Mouse (Mus musculus): Measurements from ENCODE around the gene Uevld. TPM values are rescaled to one million over a fixed set of nuclear protein-coding genes. Genes with fewer than 3 reads are reported as not detected.
A peak's percentile ranks its signal among the peaks of the same experiment; 100 is the strongest.
"Not testable (repeated sequence)": the region's sequence is repeated elsewhere in the genome, so short reads cannot be mapped to it uniquely, and the experiment has no call there.

The Uevld gene
- total RNA-seq, 2 experiments from 2014 or later = 9.4 to 10.6 TPM

DNA sequence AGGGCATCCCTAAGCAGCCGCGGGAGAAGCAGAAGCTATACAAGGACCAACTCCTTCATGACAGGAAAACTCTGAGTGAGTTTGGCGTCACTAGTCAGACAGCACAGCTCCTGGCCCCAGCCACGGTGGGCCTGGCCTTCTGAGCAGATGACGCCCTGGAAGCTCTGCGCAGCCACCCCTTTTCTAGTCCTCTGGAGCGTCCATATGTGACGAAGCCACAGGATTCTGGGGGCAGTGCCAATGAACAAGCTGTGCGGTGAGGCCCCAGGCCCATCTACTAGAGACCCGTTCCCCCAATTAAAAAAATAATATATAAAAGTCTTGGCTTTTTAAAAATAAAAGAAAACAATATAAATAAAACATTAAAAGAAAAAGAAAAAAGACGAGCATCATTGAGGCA, 17.1 kb upstream of the Uevld start:
- no peak for DNase-seq
- intact Hi-C loops (cut with DNase I) = no loop called here

DNA sequence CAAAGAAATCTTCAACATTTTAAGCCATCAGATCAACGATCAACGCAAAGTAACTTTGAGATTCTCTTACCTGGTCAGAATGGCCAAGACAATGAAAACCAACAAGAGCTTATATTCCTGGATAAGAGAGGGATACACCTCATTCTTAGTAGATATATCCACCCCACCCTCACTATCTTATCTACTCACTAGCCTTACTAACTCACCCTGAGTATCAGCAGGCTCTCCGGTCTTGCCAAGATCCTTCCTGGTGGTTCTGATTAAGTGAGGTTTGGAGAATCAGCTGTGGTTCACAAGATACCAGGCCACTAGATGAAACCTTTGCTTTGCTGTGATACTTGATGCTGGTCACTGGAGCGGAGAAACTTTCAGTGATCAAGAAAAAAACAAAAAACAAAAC, 16.3 kb upstream of the Uevld start:
- intact Hi-C loops (cut with DNase I) = no loop called here

DNA sequence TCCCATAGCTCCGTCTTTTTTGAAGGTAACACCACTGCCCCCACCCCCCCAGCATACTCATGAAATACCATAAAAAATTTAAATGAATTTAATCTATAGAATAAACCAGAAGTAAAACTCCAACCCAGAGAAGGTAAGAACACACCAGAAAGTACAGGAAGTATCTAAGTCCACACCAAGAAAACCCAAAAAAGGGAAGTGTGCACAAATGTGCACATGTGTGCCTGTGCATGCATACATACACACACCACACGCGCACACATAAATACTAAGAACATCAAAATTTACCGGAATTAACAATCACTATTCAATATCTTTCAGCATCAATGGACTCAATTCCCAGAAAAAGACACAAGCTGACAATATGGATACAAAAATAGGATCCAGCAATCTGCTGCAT, 11.6 kb upstream of the Uevld start:
- intact Hi-C loops (cut with DNase I) = no loop called here

More for the DNA sequence above, 16.3 kb upstream of the Uevld start:
- no peak for DNase-seq

DNA sequence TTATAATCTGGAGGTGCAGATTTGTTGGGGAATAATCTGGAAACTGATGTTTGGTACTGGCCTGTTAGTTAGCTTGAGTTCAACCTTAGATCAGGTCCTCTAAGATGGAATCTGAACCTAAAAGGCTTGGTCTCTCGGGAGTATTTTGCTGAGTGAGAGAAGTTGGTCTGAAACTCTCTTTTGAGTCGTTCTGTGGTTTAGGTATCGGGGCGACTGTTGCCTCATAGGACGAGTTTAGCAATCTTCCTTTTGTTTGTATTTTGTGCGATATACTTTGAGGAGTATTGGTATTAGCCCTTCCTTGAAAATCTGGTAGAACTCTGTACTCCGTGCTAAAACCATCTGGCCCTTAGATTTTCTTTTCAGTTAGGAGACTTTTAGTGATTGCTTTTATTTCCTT, 5.7 kb upstream of the Uevld start:
- DNase-seq = no peak
- intact Hi-C loops (cut with DNase I) = no loop called here

More for the DNA sequence above, 11.6 kb upstream of the Uevld start:
- no peak for DNase-seq

DNA sequence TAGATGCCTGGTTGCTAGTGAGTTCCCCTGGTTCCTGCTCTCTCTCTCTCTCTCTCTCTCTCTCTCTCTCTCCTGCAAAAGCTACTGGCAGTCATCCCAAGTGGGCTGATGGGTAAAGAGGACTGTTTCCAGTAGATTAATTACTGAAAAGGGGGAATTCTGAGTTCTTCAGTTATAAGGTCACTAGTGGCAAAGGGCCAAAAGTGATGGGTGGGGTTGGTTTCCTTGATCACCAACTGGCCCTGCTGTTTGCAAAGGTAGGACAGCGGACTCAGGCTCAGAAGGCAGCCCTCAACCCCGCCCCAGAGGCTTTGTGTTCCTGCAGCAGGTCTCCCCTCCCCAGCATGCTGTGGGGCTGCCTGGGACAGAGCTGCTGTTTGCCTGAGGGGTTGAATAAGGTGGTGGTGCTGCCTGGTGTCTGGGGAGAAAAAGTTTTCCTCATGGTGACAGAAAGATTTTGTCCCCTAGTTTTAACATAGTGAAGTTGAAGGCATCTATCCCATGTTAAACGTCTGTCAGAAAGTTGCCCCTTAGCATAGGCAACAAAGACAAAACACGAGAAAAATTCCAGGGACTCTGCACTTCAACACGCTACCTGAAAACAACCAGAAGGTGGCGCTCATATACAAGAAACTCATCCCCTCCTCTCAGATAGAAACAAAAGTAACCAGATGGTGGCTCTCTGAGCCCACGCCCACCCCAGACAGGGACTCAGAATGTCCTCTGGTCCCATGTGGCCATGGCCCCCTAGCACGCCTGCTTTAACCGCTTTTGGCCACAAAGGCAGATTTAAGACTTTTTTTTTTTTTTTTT, 4.7 kb upstream of the Uevld start:
- DNase-seq = peak; percentile 65 to 70
- intact Hi-C loops (cut with DNase I) = loop anchor here (1.0 kb wide), 3 partner anchors 52 to 188 kb away; no protein-coding TSS in a partner anchor

DNA sequence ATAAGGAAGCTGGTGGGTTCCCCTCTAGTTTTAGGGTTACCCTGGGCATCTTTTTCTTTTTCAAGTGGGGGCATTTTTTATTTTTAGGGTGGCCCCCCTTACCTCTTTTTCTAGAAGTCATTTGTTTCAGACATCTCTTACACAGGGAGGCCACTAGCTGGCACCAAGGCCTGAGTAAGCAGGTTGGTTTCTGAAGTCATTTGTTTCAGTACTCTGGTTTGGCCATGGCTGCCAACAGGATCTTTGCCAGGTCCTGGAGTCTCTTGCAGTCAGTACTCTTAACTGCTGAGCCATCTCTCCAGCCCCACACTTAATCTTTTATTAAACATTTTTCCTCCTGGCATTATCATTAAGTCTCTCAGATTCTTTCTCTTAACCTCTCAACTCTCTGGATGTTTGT, 3.8 kb upstream of the Uevld start:
- DNase-seq = no peak

DNA sequence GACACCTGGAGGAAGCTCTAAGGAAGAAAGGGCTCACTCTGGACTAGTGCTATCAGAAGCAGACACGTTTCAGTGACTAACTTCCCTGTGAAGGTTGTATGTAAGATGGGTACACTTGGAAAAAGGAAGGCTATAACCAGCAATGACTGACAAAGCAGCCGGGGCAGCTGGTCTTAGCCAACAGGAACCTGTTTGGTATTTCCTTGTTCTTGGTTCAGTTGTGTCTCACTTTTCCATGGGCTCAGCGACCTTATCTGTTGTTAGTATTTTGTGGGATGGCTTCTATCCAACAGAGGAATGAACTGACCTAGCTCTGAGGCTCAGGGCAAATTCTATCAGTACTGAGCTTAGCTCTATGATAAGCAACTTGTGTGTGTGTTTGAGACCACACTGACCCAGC, 2.7 kb upstream of the Uevld start:
- intact Hi-C loops (cut with DNase I) = no loop called here

More for the DNA sequence above, 3.8 kb upstream of the Uevld start:
- intact Hi-C loops (cut with DNase I) = no loop called here

DNA sequence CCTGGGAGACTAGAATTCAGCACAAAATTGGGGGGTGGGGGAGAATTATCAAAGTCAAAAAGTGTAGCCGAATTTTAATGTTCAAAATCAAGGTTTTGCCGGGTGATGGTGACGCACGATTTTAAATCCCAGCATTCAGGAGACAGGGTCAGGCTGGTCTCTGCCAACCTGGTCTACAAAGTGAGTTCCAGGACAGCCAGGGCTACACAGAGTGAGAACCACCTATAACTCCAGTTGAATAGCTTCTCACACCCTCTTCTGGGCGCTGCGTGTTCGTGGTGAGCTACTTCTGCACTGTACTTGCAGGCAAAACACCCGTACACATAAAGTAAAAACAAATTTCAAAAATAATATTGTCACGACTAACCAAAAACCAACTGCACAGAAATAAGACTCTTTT, 526 bp upstream of the Uevld start:
- intact Hi-C loops (cut with DNase I) = no loop called here
- DNase-seq = no peak

More for the DNA sequence above, 2.7 kb upstream of the Uevld start:
- no peak for DNase-seq

DNA sequence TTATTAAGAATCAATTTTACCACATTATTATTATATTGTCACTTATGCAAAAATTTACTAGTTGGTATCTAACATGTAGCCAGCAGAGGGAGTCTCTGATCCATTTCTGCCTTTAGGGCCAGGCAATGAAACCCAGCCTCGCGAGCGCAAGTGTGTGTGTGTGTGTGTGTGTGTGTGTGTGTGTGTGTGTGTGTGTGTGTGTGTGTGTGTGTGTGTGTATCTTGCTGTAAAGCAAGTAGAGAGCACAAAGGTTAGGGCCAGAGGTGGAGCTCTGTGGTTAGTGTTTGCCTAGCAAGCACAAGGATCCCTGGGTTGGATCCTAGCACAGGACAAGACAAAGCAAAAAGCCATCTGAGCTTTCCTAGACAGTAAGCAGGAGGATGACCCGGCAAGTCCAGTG, 22.5 kb downstream of the Uevld start:
- no peak for DNase-seq
- intact Hi-C loops (cut with DNase I) = loop anchor here (2.0 kb wide), 1 partner anchor 215 kb away; no protein-coding TSS in a partner anchor

DNA sequence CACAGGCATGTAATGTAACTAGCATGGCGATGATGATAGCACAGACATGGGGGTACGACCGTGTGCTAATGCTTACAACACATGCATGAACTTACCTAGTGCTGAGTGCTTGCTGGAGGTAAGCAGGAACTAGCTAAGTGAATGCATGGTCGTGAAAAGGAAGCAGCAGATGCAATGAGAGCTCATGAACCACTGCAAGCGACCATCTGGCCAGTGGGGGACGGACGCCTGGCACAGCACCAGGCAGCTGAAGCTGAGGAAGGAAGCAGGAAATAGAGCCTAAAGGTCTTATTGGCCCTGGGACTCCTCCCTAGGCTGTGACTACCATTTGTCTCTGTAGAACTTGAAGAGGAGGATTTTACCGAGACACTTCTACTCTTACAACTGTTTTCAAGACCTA, 23.5 kb downstream of the Uevld start:
- DNase-seq = no peak
- intact Hi-C loops (cut with DNase I) = loop anchor here (2.0 kb wide), 1 partner anchor 216 kb away; no protein-coding TSS in a partner anchor

DNA sequence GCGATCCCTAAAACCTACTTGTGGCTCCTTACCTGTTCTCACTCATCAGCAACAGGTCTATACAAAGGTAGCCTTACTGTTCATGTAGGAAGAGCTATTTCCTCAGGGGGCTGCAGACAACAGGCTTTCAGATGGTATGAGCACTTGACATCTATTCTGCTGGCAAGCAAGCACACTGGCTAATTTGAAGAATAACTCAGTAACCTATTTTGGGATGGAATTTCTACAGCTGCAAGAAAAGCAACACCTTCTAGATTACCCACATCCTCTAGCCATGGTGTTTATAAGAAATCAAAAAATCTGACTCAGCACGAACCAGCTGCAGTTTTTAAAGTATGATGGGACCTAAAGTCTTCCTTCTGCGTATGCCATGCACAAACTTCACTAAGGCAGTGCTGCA, 27.0 kb downstream of the Uevld start:
- no peak for DNase-seq
- intact Hi-C loops (cut with DNase I) = no loop called here

DNA sequence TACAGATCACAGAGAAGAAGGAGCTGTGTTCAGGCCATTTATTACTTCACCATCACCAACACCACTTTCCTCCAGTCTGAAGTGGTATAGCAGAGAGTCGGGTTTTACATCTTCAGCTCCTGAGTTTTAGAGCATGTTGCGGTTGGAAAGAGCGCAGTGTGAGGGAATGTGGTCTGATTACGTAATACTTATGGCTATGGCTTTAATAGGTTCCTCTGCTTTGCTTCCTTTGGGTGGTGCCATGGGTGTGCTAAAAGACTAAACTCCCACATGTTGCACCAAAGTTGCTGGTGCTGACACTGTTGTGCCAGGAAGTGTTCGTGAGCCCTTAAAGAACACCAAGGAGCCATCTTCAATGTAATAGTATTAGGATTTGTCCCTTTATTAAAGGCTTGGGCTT, 30.0 kb downstream of the Uevld start:
- no peak for DNase-seq
- intact Hi-C loops (cut with DNase I) = loop anchor here (10.0 kb wide), 1 partner anchor 1063 kb away; no protein-coding TSS in a partner anchor

DNA sequence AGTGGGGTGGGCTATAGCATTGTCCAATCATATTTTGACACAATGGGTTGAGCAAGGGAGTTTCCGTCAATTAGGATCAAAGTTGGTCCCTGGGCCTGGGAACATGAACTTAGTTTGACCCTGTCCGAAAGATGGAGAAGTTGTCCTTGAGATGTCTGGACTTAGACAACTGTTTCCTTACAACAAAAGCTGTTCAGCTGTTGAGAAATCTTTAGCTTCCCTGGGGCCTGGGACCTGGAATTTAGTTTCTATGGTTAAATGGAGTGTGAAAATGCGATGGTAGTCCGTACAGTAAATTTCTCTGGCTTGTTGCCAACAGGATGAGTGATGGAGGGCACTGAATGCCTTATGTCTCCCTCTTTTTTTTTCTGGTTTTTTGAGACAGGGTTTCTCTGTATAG, 36.3 kb downstream of the Uevld start:
- no peak for DNase-seq
- intact Hi-C loops (cut with DNase I) = loop anchor here (10.0 kb wide), 1 partner anchor 1057 kb away; no protein-coding TSS in a partner anchor

DNA sequence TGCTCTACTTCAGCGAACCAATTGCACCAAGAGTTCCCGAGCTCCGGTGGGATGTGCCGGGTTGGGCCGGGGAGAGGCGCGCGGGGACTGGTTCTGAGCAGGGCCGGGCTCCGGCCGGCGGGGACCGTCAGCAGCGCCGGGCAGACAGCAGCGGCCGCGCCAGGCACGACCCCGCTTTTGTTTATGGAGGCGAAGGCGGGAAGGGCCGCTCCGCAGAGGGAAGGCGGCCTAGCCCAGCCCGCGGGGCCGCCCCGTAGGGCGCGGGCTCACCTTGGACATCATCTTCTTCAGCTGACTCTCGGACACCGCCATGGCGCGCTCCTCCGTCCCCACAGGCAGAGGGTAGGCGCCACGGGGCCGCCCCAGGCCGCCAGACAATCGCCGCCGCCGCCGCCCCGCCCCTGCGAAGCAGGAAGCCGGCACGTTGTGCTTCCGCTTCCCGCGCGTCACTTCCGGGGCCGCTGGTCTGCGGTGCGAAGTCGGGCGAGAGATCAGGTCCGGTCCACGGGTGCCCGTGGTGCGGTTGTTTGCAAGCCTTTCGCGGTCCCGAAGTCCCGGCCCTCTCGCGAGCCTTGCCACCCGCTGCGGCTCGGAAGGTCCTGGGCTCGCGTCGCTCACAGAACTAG, 38.7 kb downstream of the Uevld start, which contains the start of gene Tsg101:
Gene Tsg101, minus strand, starts transcription at position 419 of the 626 bp plus-strand sequence.
- peak; percentile 93 to 95 for DNase-seq
- intact Hi-C loops (cut with DNase I) = loop anchor here (2.0 to 10.0 kb wide), 6 partner anchors 37 to 1055 kb away; partner anchors contain the start of genes Gtf2h1 and Hps5

DNA sequence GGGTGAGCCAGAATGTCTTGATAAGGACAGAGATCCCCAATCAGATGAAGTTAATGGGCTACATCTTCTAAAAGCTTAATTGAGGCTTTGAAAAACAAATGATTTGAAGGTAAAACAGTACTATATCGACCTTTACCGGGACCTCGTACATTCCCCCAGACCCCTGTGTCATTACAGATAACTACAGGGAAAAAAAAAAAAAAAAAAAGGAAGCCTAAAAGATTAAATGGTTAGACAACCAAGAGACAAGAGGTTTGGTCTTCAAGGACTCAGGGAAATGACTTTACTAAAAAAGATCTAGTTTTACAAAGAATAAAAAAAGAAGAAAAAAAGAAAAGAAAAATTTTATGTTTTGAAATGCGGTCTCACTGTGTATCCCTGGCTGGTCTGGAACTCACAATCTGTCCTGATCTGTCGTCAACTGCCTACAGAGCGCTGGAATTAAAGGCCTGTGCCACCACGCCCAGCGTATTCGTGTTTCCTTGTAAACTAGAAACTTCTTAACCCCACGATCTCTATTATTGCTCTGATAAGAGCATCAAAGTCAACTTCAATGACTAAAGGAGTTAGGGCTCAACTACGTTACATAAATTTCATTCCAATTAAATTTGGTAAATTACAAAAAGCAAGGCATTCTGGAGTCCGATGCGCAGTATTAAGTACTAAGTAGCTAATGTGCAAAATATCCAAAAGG, 39.5 kb downstream of the Uevld start:
- intact Hi-C loops (cut with DNase I) = loop anchor here (5.0 to 10.0 kb wide), 4 partner anchors 72 to 214 kb away; partner anchors contain the start of genes Gtf2h1 and Hps5
- DNase-seq = no peak

DNA sequence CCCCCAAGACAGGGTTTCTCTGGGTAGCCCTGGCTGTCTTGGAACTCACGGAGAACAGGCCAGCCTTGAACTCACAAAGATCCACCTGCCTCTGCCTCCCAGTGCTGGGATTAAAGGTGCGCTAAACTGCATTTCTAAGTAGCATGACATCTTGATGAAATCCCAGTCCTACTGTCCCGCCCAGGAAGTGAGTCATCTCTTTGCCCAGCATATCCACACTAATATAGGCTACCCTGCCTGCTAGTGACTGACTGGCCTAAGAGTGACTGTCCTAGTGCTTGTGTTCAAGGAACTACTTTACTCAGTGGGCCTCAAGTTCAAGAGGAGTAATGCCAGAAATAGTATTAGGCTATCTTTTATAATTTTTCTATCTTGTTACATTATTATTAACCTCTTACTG, 42.0 kb downstream of the Uevld start:
- intact Hi-C loops (cut with DNase I) = loop anchor here (5.0 to 10.0 kb wide), 4 partner anchors 69 to 212 kb away; partner anchors contain the start of genes Gtf2h1 and Hps5
- no peak for DNase-seq

DNA sequence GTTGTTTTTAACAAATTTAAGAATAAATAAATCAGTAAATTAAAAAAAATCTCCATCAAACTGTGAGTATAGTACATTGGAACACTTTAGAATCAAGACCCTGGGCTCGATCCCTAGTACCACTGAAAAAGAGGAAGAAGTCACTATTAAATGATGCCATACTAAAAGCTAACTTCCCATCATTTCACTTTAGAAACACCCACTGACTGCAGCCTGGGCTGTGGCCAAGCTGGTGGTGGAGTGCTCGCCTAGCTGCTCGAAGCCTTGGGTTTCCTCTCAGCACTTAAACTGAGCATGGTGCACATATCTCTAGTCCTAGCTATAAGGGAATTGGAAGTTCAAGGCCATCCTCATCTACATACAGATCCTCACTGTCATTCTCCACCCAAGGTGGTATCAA, 47.1 kb downstream of the Uevld start:
- intact Hi-C loops (cut with DNase I) = loop anchor here (10.0 kb wide), 1 partner anchor 206 kb away; no protein-coding TSS in a partner anchor
- no peak for DNase-seq

DNA sequence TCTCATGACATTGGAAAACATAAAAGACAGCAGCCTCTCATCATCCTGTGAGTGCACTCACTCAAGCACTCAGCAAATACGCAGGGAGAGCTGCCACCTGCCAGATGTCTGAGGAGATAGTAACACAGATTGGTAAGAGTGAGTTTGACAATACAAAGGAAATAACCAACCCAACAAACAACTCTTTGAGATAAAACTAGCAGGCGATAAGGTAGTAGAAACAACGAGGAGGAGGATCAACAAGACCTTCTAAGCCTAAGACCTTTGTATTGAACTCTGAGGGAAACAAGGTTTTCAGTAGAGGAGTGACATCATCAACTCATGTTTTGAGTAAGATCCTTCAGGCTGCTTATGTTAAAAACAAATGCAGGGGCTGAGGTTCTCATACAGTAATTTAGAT, 59.0 kb downstream of the Uevld start:
- no peak for DNase-seq
- intact Hi-C loops (cut with DNase I) = no loop called here

DNA sequence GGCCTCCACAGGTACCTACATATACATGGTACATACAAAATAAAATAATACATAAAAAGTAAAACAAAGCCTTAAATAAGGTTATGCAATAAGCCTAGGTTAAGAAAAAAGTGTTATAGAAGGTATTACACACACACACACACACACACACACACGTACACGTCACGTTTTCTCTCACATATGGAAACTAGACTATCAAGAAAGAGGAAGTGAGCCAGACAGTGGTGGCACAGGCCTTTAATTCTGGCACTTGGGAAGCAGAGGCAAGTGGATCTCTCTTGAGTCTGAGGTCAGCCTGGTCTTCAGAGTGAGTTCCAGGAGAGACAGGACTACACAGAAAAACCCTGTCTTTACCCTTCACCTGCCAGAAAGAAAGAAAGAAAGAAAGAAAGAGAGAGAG, 62.8 kb downstream of the Uevld start:
- DNase-seq = no peak
- intact Hi-C loops (cut with DNase I) = no loop called here

DNA sequence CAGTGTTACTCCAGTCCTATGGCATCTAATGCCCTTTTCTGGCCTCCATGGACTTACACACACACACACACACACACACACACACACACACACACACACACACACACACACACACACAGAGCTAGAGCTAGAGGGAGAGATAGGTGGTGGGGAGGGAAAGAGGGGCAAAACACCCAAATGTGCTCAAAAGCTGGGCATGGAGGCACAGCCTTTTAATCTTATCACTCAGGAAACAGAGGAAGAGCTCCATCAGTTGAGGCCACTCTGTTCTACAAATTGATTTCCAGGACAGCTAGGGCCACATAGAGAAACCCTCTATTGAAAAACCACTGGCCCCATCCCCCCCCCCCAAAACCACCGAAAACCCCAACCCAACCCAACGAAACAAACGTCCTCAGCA, 75.0 kb downstream of the Uevld start:
- intact Hi-C loops (cut with DNase I) = no loop called here
- no peak for DNase-seq

DNA sequence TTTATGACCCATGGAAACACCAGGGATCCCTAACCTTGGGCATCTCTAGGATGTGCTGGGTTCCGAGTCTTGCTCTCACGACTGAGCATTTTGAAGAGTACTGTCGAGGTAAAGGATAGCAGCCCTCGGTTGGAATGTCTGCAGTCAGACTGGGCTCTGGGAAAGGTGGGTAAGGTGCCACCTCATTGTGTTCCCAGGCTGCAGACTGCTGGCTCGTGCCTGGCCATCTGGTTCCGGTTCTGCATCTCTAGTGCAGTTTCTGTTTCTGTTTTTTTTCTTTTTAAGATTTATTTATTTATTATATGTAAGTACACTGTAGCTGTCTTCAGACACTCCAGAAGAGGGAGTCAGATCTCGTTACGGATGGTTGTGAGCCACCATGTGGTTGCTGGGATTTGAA, 76.4 kb downstream of the Uevld start:
- DNase-seq; intact Hi-C loops (cut with DNase I): not testable (repeated sequence)
